Mouse (Mus musculus): ENCODE results near the gene Ndrg2.
"Not testable (repeated sequence)": the region's sequence is repeated elsewhere in the genome, so short reads cannot be mapped to it uniquely, and the experiment has no call there.

- TF ChIP-seq CTCF, POLR2A (IDR thresholded peaks at IDR 0.05; ENCODE audit: extremely low read depth, insufficient read depth, low read length): not testable (repeated sequence)
Observed at GRCm38 (mm10) chr14:51926930-51927329, 13.0 kb upstream of the Ndrg2 start.
